Comparison of ENCODE assay signal across 5 mouse cellular contexts in genomic region chr13:74071244-74071643, GRCm38 (mm10). TPM values are rescaled to one million over a fixed set of nuclear protein-coding genes. Genes with fewer than 3 reads are reported as not detected.
"Had no signal": no experiment of that assay in that cellular context is flagged by ENCODE, and none has a peak within 500 bp of the region (broad histone marks: within the 10 kb centered on the region; RNA-seq: fewer than 3 reads in every experiment).

No protein-coding gene starts in this region.

RNA-seq across cellular contexts. Expression of gene Slc9a3, which starts 50.0 kb away (rescaled TPM):
- total RNA-seq: monocyte, adult 5-6 weeks; neutrophil, adult 5-6 weeks had no signal
- polyA plus RNA-seq: limb, embryonic 12.5 days; lung, embryonic 15.5 days; midbrain, embryonic 10.5 days had no signal
